Mouse (Mus musculus) small intestine, adult 2 months (tissue): ENCODE measurements around the gene Ifit2. TPM values are rescaled to one million over a fixed set of nuclear protein-coding genes. Genes with fewer than 3 reads are reported as not detected.

Source experiments
- H3K27ac ChIP-seq: fragments of 200-500 bp; 2 replicates; pipeline ENCODE4 v1.5.1; 2012; ENCODE audit warnings: low read depth, low read length, control low read depth, inconsistent platforms; ENCODE audit not compliant: insufficient read depth
- H3K27me3 ChIP-seq: fragments of 200-500 bp; 2 replicates; pipeline ENCODE4 v1.6.1; 2012; ENCODE audit warnings: mild to moderate bottlenecking, moderate library complexity, low read length, inconsistent platforms; ENCODE audit not compliant: control insufficient read depth, insufficient read depth
- H3K36me3 ChIP-seq: fragments of 200-500 bp; 2 replicates; pipeline ENCODE4 v1.6.1; 2012; ENCODE audit warnings: mild to moderate bottlenecking, low read length, control low read depth, inconsistent platforms; ENCODE audit not compliant: control insufficient read depth, insufficient read depth
- H3K4me1 ChIP-seq: fragments of 200-500 bp; 2 replicates; pipeline ENCODE4 v1.6.1; 2012; ENCODE audit warnings: low read length, inconsistent platforms, mixed read lengths; ENCODE audit not compliant: control insufficient read depth, insufficient read depth, insufficient read length
- H3K4me3 ChIP-seq: fragments of 200-500 bp; 2 replicates; pipeline ENCODE4 v1.5.1; 2012; ENCODE audit warnings: low read depth, mild to moderate bottlenecking, control low read depth, inconsistent platforms, low read length, moderate library complexity
- CTCF ChIP-seq: fragments of 200-500 bp; IDR thresholded peaks from 2 replicates; pipeline ENCODE4 v1.5.1; 2012; ENCODE audit warnings: low read depth, mild to moderate bottlenecking, control low read depth, inconsistent platforms, low read length, moderate library complexity, mixed read lengths; ENCODE audit not compliant: insufficient replicate concordance, insufficient read length; ENCODE audit errors: extremely low read depth
- POLR2A ChIP-seq: fragments of 200-500 bp; IDR thresholded peaks from 2 replicates; pipeline ENCODE4 v1.6.1; 2012; ENCODE audit warnings: low read depth, mild to moderate bottlenecking, control low read depth, inconsistent platforms, low read length, moderate library complexity
- WGBS: fragments of 180-500 bp; shearing (Covaris S2); methylation state at CpG from one replicate; pipeline ENCODE4 v1.1.7; 2018; 5-methylcytosine and 5-hydroxymethylcytosine counted together
- polyA plus RNA-seq: library from polyadenylated mRNA; depleted of rRNA; stranded (reverse); fragments of >200 nt; gene quantifications from 2 replicates; pipeline ENCODE4 v1.2.3, GENCODE M21; 2012

Gene Ifit2
- polyA plus RNA-seq, 1 experiment = 0.25 TPM

- H3K27ac ChIP-seq = peak overlapping the region; percentile 78
- 59% methylated on average over 3 of the region's 3 CpGs for WGBS
- no peak overlapping the region for H3K4me3 ChIP-seq
- peaks cover 25% of the 10 kb centered on the region; the same call in 1 of the 2 replicates for H3K4me1 ChIP-seq
- peaks cover 5% of the 10 kb centered on the region for H3K36me3 ChIP-seq
- no peak for TF ChIP-seq CTCF
- no peak for TF ChIP-seq POLR2A
- H3K27me3 ChIP-seq = no peaks in the 10 kb centered on the region
Measured at GRCm38 (mm10) chr19:34517197-34517596, 33.3 kb upstream of the Ifit2 start.

GRCm38 (mm10) chr19:34517812-34518594 lies 32.5 kb upstream of the Ifit2 start:
- WGBS = 61% methylated on average over 13 of the region's 13 CpGs
- Histone ChIP-seq H3K4me1 (peaks cover 25% of the 10 kb centered on the region; the same call in 1 of the 2 replicates), H3K4me3 (no peak overlapping the region), H3K36me3 (peaks cover 5% of the 10 kb centered on the region), H3K27me3 (no peaks in the 10 kb centered on the region), H3K27ac (peak overlapping the region; percentile 87)
- TF ChIP-seq CTCF = no peak
- no peak for TF ChIP-seq POLR2A

GRCm38 (mm10) chr19:34518786-34519185 lies 31.7 kb upstream of the Ifit2 start:
- Histone ChIP-seq H3K27ac (peak overlapping the region; percentile 87), H3K4me1 (peaks cover 25% of the 10 kb centered on the region; the same call in 1 of the 2 replicates), H3K27me3 (no peaks in the 10 kb centered on the region), H3K4me3 (no peak overlapping the region), H3K36me3 (peaks cover 7% of the 10 kb centered on the region)
- 24% methylated on average over 3 of the region's 3 CpGs for WGBS
- TF ChIP-seq CTCF (no peak), POLR2A (no peak)

- TF ChIP-seq POLR2A (no peak), CTCF (no peak)
- WGBS = 35% methylated on average over 3 of the region's 3 CpGs
- Histone ChIP-seq H3K27ac (peak overlapping the region; percentile 53; the same call in 1 of the 2 replicates), H3K27me3 (no peaks in the 10 kb centered on the region), H3K4me1 (peaks cover 25% of the 10 kb centered on the region; the same call in 1 of the 2 replicates), H3K36me3 (peaks cover 8% of the 10 kb centered on the region), H3K4me3 (no peak overlapping the region)
Measured at GRCm38 (mm10) chr19:34519646-34520045, 30.8 kb upstream of the Ifit2 start.

GRCm38 (mm10) chr19:34520051-34520450 lies 30.4 kb upstream of the Ifit2 start:
- peaks cover 25% of the 10 kb centered on the region; the same call in 1 of the 2 replicates for H3K4me1 ChIP-seq
- TF ChIP-seq POLR2A (no peak), CTCF (no peak)
- peaks cover 8% of the 10 kb centered on the region for H3K36me3 ChIP-seq
- peak overlapping the region; percentile 53; the same call in 1 of the 2 replicates for H3K27ac ChIP-seq
- no peaks in the 10 kb centered on the region for H3K27me3 ChIP-seq
- 41% methylated on average over 4 of the region's 4 CpGs for WGBS
- H3K4me3 ChIP-seq = no peak overlapping the region

- TF ChIP-seq CTCF = no peak
- TF ChIP-seq POLR2A = no peak
- Histone ChIP-seq H3K27me3 (no peaks in the 10 kb centered on the region), H3K4me3 (no peak overlapping the region), H3K36me3 (peaks cover 8% of the 10 kb centered on the region), H3K27ac (peak overlapping the region; percentile 39; the same call in 1 of the 2 replicates), H3K4me1 (peaks cover 22% of the 10 kb centered on the region; the same call in 1 of the 2 replicates)
- WGBS = 65% methylated on average over 2 of the region's 2 CpGs
Measured at GRCm38 (mm10) chr19:34521361-34521760, 29.1 kb upstream of the Ifit2 start.

GRCm38 (mm10) chr19:34521978-34522377 lies 28.5 kb upstream of the Ifit2 start:
- Histone ChIP-seq H3K27ac (no peak overlapping the region), H3K4me1 (peaks cover 17% of the 10 kb centered on the region; the same call in 1 of the 2 replicates), H3K4me3 (no peak overlapping the region), H3K36me3 (peaks cover 8% of the 10 kb centered on the region), H3K27me3 (no peaks in the 10 kb centered on the region)
- 87% methylated on average over 1 of the region's 1 CpGs for WGBS
- TF ChIP-seq CTCF = no peak
- TF ChIP-seq POLR2A = no peak
